Mouse (Mus musculus): ENCODE results near the gene Slit2.

GRCm38 (mm10) chr5:48078730-48079129 is 95.8 kb downstream of the Slit2 start:
- no peak for TF ChIP-seq POLR2A (IDR thresholded peaks at IDR 0.05; ENCODE audit: low read depth, low read length)
- TF ChIP-seq CTCF (IDR thresholded peaks at IDR 0.05; ENCODE audit: borderline replicate concordance, insufficient read depth, low read length) = no peak
